Mouse (Mus musculus) T-cell, adult 2 months (primary cell): ENCODE data around the gene Med16.

Source experiments
- DNase-seq: peaks from one replicate; pipeline ENCODE4 v3.0.0; 2022; ENCODE audit warnings: low spot score

Med16 gene

DNA sequence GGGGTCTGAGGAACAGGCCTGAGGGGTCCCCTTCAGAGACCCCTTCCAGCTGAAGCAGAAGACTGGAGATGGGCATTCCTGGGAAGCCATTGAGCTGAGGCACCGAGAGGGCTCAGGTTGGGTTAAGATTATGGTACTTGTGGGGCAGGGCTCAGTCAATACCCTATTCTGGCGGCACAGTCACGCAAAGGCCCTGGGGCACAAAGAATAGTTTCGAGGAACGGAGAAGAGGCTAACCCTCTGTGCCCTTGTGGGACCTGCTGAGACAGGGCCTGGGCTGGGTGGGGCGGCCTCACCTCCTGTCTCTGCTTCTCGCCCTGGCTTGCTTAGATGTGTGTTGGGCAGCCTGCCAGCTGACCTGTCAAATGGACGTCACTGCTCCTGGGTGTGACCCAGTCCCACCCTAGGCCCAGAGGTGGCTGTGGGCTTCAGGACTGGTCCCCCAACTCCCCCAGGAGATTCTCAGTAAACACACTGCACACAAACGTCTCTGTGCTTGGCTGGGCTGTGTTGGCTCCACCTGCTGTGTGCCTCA is 24.5 kb upstream of the Med16 start:
- no peak for DNase-seq

GRCm38 (mm10) chr10:79932736-79933135 is 24.0 kb upstream of the Med16 start:
- no peak for DNase-seq

DNA sequence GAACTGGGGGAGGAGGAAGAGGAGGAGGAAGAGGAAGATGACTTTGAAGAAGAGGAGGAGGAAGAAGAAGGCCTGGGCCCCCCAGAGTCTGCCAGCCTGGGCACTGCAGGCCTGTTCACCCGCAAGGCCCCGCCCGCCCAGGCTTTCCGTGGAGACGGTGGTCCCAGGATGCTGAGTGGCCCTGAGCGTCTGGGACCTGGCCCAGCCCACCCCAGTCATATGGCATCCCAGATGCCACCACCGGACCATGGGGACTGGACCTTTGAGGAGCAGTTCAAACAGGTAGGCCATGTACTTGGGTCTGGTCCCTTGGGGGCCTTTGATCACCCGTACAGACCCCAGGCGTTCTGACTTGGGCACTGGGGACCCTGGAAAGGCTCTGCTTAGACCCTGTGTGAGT is 23.1 kb upstream of the Med16 start:
- no peak for DNase-seq

- no peak for DNase-seq
Observed at GRCm38 (mm10) chr10:79930826-79931186, 22.1 kb upstream of the Med16 start.

GRCm38 (mm10) chr10:79929967-79930825 is 21.5 kb upstream of the Med16 start:
- no peak for DNase-seq

- no peak for DNase-seq
Observed at GRCm38 (mm10) chr10:79928907-79929701, 20.4 kb upstream of the Med16 start.

DNA sequence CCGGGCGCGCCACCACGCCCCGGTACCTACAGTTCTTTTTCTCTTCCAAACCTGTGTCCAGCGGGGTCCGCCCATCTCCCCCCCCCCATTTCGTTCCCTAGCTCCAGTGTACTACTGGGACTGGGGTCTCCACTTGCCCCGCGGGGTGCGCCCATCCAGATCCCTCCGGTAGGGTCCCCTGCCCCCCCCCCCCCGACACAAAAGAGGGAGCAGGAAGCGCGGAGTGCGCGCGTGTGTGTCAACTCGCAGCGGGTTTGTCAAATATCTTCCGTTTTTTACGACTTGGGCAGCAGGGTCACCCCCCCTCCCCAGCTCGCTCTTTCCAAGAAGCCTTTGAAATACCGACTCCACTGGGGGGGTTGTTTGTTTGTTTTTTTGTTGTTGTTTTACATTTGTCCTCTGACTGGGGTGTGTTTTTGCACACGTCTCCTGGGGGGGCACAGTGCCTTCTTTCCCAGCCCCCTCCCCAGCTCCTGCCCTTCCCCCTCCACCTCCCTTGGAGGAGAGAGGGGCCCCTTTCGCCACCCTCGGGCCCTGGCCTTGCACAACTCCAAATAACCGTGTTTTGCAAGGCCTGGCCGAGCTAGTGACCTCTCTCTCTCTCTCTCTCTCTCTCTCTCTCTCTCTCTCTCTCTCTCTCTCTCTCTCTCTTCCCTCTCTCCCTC is 19.4 kb upstream of the Med16 start:
- DNase-seq = no peak

DNA sequence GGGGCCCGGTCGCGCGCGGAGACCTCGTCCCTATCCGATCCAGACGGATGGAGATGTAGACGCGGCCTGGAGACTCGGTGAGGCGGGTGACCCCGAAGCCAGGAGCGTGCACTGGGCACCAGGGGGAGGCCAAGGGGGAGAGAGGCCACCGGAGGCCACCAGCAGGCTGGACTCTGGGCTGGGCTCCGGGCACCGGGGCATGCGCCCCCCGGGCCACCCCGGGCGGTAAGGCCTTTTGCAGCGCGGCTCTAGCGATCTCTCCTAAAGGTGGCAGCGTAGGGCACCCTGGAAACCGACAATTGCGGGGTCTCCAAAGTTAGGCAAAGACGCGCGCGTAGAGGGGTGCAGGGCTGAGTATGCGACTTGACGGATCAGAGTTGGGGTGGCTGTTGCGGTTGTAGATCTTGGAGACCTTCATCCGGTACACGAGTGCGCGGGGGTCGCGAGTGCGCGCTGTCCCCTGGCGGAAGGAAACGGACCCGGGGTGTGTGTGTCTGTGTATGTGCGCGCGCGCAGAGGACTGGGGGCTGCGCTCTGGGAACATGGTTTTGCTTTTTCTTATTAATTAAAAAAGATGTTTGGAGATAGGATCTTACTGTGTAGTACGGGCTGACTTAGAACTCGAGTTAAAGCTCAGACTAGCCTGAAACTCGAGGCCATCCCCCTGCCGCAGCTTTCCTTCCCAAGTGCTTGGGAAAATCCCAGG is 18.8 kb upstream of the Med16 start:
- DNase-seq = peak; percentile 54

DNA sequence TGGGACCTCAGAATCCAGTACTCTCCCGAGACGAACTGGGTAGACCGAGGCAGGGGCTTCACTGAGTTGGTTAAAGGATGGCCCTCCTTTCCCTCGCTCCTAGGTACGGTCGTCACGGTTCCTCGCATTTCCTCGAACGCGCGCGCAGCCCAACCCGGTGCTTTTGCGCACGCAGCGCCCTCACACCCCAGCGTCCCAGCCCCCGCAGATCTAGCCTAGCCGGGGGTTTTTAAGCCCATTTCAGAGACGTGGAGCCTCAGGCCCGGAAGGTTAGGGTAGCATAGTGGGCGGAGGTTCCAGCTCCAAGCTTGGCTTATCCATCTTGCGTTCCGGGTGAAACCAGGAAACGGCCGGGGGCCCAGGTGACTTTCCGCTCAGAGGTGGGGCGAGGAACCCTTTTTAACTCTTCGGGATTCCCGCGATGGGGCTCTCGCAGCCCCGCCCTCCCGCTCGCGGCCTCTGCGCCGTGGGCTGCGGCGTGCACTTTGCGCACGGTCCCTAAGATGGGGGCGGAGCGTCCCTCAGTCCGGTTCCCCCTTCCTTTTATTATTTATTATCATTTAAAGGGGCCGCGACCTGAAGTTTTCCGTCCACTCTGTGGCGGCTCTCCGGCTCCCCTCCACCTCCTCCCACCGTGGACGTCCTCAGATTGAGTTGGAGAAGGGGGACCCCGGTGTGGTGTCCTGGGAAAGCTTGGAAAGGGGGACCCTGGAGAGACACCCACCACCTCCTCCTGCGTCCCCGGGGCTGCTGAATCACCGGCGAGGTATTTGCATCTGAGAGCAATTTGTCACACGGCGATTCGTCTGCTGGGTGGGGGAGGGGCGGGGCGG is 18.0 kb upstream of the Med16 start, which contains the start of gene Arid3a:
Gene Arid3a, plus strand, starts transcription at position 553 of the 833 bp plus-strand sequence.
- DNase-seq = peak; percentile 89

DNA sequence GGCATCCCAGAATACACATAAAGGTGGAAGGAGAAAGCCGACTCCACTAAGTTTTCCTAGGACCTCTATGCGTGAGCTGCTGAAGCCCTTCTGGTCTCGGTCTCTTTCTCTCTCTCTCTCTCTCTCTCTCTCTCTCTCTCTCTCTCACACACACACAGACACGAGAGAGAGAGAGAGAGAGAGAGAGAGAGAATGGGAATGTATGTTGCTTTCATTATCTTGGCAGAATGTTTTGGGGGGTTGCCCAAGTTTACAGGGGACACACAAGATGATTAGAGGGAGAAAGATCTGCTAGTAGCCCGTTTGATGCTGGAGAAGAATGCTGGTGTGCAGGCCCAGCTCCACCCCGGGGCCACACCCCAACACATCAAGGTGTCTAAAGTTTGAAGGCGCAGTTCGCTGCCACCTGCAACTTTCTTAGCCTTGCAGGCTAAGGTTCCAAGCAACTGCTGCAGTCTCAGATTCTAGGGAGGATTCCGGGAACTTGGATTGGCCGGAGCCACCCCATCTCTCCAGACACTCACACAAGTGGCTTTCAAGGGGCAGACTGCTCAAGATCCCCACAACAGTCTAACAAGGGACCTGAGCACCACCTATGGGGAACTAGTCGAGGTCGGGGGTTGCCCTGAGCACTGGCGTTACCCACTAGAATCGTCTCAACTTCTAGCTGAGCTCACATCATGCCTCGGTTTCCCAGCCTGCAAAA is 17.2 kb upstream of the Med16 start:
- DNase-seq = peak; percentile 34

GRCm38 (mm10) chr10:79924998-79925784 is 16.5 kb upstream of the Med16 start:
- peak; percentile 91 for DNase-seq

DNA sequence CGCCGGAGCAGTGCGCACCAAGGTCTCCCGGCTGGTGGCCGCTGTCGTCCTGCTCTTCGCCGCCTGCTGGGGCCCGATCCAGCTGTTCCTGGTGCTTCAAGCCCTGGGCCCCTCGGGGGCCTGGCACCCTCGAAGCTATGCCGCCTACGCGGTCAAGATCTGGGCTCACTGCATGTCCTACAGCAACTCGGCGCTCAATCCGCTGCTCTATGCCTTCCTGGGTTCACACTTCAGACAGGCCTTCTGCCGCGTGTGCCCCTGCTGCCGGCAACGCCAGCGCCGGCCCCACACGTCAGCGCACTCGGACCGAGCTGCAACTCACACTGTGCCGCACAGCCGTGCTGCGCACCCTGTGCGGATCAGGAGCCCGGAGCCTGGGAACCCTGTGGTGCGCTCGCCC is 12.8 kb upstream of the Med16 start:
- DNase-seq = no peak

DNA sequence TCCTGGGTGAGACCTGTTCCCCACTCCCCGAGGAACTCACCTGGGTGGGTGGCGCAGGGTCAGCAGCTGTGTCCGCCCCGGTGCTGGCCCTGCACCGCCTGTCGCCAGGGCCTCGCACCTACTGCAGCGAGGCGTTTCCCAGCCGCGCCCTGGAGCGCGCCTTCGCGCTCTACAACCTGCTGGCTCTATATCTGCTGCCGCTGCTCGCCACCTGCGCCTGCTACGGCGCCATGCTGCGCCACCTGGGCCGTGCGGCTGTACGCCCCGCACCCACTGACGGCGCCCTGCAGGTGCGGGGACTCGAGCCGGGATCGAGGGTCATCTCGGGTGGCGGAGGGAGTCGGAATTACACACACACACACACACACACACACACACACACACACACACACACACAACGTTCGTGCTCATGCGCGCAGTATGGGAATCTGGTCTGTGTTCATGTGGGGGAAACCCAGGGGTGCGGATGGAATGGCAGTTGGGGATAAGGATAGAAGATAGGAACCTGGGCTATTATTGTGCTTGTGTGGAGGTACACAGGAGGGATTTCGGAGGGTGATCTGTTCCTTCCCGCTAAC is 12.3 kb upstream of the Med16 start, which contains the start of gene R3hdm4:
Gene R3hdm4, minus strand, starts transcription at position 251 of the 578 bp plus-strand sequence.
- no peak for DNase-seq

DNA sequence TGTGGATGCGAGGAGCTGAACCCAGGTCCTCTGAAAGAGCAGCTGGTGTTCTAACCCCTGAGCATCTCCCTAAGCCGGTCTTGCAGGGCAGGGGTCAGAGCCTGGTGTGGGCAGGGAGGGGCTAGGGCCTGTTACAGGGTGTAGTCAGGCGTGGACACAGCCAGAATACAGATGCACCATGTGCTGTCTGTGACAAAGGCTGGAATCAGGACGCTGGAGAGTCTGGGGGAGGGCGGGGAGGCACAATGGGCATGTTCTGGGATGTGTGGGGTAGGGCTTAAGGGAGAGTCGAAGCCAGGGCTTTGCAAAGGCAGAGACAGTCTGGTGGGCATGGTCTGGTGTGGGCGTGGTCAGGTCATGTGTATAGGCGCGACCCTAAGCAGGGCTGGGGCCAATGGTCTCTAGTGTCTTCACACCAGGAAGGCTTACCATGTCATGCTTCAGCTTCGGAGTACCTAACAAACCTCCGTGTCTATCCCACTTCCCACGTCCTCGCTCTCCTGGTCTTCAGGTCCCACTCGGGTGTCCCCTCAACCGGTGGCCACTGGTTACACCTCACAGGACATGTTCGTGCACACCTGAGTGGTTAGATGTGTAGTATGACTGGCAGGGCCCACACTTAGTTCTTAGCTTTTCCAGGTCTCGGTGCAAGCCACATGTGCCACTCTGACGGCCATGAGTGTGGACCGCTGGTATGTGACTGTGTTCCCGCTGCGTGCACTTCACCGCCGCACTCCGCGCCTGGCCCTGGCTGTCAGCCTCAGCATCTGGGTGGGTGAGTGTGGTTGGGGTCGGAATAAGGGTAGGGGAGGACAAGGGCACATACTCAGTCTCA is 11.6 kb upstream of the Med16 start:
- DNase-seq = no peak

DNA sequence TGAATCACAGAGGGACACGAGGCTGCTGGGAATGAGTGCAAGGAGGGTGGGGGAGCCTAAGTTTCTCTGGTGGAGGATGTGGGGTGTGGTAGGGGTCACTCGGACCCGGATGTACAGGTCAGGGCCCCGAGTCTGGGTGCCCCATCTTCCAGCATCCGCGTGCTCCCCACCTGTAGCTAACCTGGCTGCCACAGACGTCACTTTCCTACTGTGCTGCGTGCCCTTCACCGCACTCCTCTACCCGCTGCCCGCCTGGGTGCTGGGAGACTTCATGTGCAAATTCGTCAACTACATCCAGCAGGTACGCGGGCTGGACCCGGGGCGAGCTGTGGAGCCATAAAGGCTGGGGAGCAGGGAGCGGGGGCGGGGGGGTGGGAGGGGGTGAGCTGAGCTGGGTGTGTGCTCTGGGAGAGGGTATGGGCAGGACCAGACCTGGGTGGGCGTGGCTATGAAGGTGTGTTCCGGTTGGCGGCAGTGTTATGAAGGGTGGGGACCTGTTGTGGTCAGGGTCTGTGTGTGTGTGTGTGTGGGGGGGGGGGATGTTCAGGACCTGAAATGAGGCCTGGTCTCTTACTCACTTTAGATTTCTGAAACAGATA is 10.6 kb upstream of the Med16 start:
- no peak for DNase-seq

DNA sequence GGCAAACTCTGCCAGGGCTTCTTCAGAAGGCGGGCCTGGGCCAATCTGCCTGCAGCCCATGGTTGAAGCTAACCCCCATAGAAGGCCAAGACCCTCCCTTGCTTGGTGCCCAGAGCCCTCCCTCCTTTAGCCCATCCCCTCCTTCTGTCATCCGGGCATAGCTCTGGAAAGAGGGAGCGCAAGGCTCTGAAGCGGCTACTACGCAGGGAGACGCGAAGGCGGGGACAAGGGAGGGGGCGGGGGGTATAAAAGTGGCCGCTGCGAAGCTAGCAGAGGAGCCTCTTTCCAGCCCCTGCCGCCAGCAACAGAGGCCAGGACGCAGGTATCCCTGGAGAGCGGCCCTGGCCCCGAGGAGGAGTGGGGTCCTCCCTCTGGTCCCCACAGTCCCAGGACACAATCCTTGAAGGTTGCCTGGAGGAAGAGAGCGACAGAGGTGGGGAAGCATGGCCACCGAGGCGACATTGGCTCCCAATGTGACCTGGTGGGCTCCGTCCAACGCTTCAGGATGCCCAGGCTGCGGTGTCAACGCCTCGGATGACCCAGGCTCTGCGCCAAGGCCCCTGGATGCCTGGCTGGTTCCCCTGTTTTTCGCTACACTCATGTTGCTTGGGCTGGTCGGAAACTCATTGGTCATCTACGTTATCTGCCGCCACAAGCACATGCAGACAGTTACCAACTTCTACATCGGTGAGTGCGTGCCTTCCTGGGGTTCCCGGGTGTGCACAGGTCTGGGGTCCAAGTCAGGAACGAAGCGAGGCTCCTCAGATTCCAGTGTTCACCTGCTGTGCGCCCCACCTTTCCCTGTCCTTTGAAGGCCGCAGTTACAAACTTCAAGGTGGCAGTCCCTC is 9.7 kb upstream of the Med16 start:
- DNase-seq = no peak
